Mouse (Mus musculus) layer of hippocampus, postnatal 25 days (tissue): ENCODE measurements at regions not wholly inside any gene's neighbourhood (a gene's known extent, or its start where the extent isn't known, plus 50 kb on each side); places are given as distances from the start of the nearest gene placed in this dataset.

Source experiments
- DNase-seq, 2 experiments: peaks; one replicate each; pipeline ENCODE4 v3.0.0; 2022; ENCODE audit warnings: mixed read lengths in 2 of 2, low spot score in 1 of 2; ENCODE audit errors: extremely low spot score in 1 of 2

- DNase-seq: no peak
Measured at GRCm38 (mm10) chr1:73169929-73170667, 154.4 kb upstream of the Tnp1 start.

GRCm38 (mm10) chr1:73169077-73169869, 153.6 kb upstream of the Tnp1 start:
- DNase-seq: peak in 1 of 2 experiments; percentile 4

- no peak for DNase-seq
Measured at GRCm38 (mm10) chr1:73160199-73160598, 144.5 kb upstream of the Tnp1 start.

- no peak for DNase-seq
Measured at GRCm38 (mm10) chr1:73159405-73159976, 143.8 kb upstream of the Tnp1 start.

GRCm38 (mm10) chr1:73153438-73154097, 137.9 kb upstream of the Tnp1 start:
- DNase-seq: no peak

GRCm38 (mm10) chr1:73149926-73150325, 134.2 kb upstream of the Tnp1 start:
- no peak for DNase-seq

- DNase-seq: no peak
Measured at GRCm38 (mm10) chr1:73142845-73143244, 127.1 kb upstream of the Tnp1 start.

- no peak for DNase-seq
Measured at GRCm38 (mm10) chr1:73140557-73141345, 125.0 kb upstream of the Tnp1 start.

- no peak for DNase-seq
Measured at GRCm38 (mm10) chr1:73130215-73130861, 114.6 kb upstream of the Tnp1 start.

GRCm38 (mm10) chr1:73123012-73123411, 107.3 kb upstream of the Tnp1 start:
- no peak for DNase-seq

- no peak for DNase-seq
Measured at GRCm38 (mm10) chr1:73118661-73119060, 103.0 kb upstream of the Tnp1 start.

- no peak for DNase-seq
Measured at GRCm38 (mm10) chr1:73116526-73116925, 100.8 kb upstream of the Tnp1 start.

GRCm38 (mm10) chr1:73115854-73116253, 100.1 kb upstream of the Tnp1 start:
- no peak for DNase-seq

- no peak for DNase-seq
Measured at GRCm38 (mm10) chr1:73113137-73113536, 97.4 kb upstream of the Tnp1 start.

GRCm38 (mm10) chr1:73112711-73113110, 97.0 kb upstream of the Tnp1 start:
- no peak for DNase-seq

GRCm38 (mm10) chr1:73111911-73112310, 96.2 kb upstream of the Tnp1 start:
- DNase-seq: no peak

- DNase-seq: no peak
Measured at GRCm38 (mm10) chr1:73105856-73106463, 90.3 kb upstream of the Tnp1 start.

GRCm38 (mm10) chr1:73097645-73098440, 82.1 kb upstream of the Tnp1 start:
- no peak for DNase-seq
